ENCODE assay signal across 11 mouse cellular contexts in the genomic region with DNA sequence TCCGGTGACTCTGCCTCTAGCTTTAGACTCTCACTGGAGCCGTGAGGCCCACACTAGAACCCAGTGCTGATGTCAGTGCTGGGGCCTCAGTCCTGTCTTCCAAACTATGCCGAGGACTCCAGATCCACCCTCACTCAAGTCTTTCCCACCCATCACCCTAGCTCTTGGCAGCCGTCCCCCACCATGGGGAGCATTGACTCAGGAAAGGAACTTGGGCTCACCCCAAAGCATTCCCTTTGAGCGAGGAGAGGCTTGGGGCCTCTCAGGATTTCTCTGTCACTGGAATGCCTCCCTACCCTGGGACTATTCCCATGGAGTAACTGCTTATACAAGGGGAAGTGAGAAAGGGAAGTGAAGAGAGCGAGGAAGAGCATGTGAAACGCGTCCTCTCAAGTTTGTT. TPM values are rescaled to one million over a fixed set of nuclear protein-coding genes. Genes with fewer than 3 reads are reported as not detected.
A peak's percentile ranks its signal among the peaks of the same experiment; 100 is the strongest.
DNase-seq lines count a peak whose midpoint lies in the region; ATAC-seq and TF ChIP-seq lines count a peak whose summit lies in the region.
"Had no signal": no experiment of that assay in that cellular context is flagged by ENCODE, and none has a peak within 500 bp of the region (broad histone marks: within the 10 kb centered on the region; RNA-seq: fewer than 3 reads in every experiment).

No protein-coding gene starts in this region.

- H3K4me2 ChIP-seq in liver, embryonic 12.5 days = no peak overlapping the region

- TF ChIP-seq POLR2A in thymus, adult 2 months (IDR thresholded peaks at IDR 0.05; ENCODE audit: control insufficient read depth, extremely low read depth, insufficient read depth, low read length, poor library complexity) = no peak

- peaks cover 25% of the 10 kb centered on the region for H3K4me1 ChIP-seq in liver, embryonic 12.5 days
- H3K4me1 ChIP-seq in thymus, adult 2 months (replicated peaks; ENCODE audit: control insufficient read depth, insufficient read depth, low read length) = 0 out of 2 replicates have a peak, but pooled peaks cover 2% of the 10 kb centered on the region

- H3K27ac ChIP-seq in liver, embryonic 12.5 days = peak overlapping the region; percentile 43; the same call in 1 of the 2 replicates
- no peak overlapping the region for H3K27ac ChIP-seq in thymus, adult 2 months (ENCODE audit: control insufficient read depth, insufficient read depth, low read length)

- H3K9me3 ChIP-seq in liver, embryonic 12.5 days (replicated peaks) = no peaks in the 10 kb centered on the region

- H3K27me3 ChIP-seq in liver, embryonic 12.5 days (replicated peaks) = no peaks in the 10 kb centered on the region
- H3K27me3 ChIP-seq in thymus, adult 2 months (ENCODE audit: control insufficient read depth, insufficient read depth, low read length) = no peaks in the 10 kb centered on the region
- H3K27me3 ChIP-seq: Patski had no signal

- DNase-seq in liver = no peak
- peak; percentile 68 to 72 for DNase-seq in gastrocnemius, postnatal 36 days
- peak; percentile 61 for DNase-seq in heart, postnatal 4 days
- no peak for DNase-seq in layer of hippocampus, postnatal 14 days (ENCODE audit: low spot score in 2 of 2)
- DNase-seq in thymus, adult 2 months = no peak
- DNase-seq in left cerebral cortex, postnatal 4 days = no peak
- DNase-seq: embryo, embryonic 11 days had no signal

- peaks cover 100% of the 10 kb centered on the region for H3K36me3 ChIP-seq in liver, embryonic 12.5 days
- H3K36me3 ChIP-seq in thymus, adult 2 months (ENCODE audit: control insufficient read depth, insufficient read depth, low read length) = peaks cover 26% of the 10 kb centered on the region

- TF ChIP-seq CTCF in thymus, adult 2 months (IDR thresholded peaks at IDR 0.05; ENCODE audit: borderline replicate concordance, control insufficient read depth, extremely low read depth, insufficient read depth, low read length, poor library complexity) = no peak

- intact Hi-C loops in gastrocnemius, postnatal 36 days (cut with DNase I) = no loop called here
- intact Hi-C loops in left cerebral cortex, postnatal 4 days (cut with DNase I) = no loop called here

- 78% methylated on average over 8 of the region's 8 CpGs for WGBS in liver, embryonic 12.5 days (ENCODE audit: insufficient replicate concordance)
- WGBS in thymus, adult 2 months = 90% methylated on average over 8 of the region's 8 CpGs

- no peak overlapping the region for H3K9ac ChIP-seq in liver, embryonic 12.5 days

- H3K4me3 ChIP-seq in liver, embryonic 12.5 days = no peak overlapping the region
- H3K4me3 ChIP-seq in thymus, adult 2 months (ENCODE audit: control insufficient read depth, insufficient read depth, low read length) = no peak overlapping the region

- no peak for ATAC-seq in liver, embryonic 12.5 days
- ATAC-seq in monocyte, adult 5-6 weeks (replicated peaks; ENCODE audit: insufficient number of reproducible peaks, low FRiP score, low TSS enrichment, poor library complexity, severe bottlenecking) = peak; percentile 49

RNA-seq across cellular contexts. Expression of gene Pola2, which starts 18.1 kb away (rescaled TPM):
- polyA plus RNA-seq in liver, embryonic 12.5 days (2016; fragmentation: Nextera tagmentation; extraction: Ambion mirVana) = 79.7 and 83.2 TPM in 2 replicates
- total RNA-seq in gastrocnemius, postnatal 36 days (2021) = 10 to 100 TPM in 1 of 2 experiments, 1 to 10 TPM in 1; 8.6 to 11.6 TPM
- total RNA-seq in heart, postnatal 4 days (2021) = 10 to 100 TPM; 32.9 to 37.1 TPM
- 16.7 to 31.5 TPM (median 26.8 TPM) in 3 replicates for total RNA-seq in monocyte, adult 5-6 weeks (2017)
- 1 to 10 TPM; 8.0 to 10.0 TPM for total RNA-seq in layer of hippocampus, postnatal 14 days (2021)
- polyA plus RNA-seq in thymus, adult 2 months (2012; rRNA removed) = 115 and 120 TPM in 2 replicates
- 10 to 100 TPM; 14.3 to 16.4 TPM for total RNA-seq in left cerebral cortex, postnatal 4 days (2021)

RNA-seq across cellular contexts. Expression of gene Cdc42ep2, which starts 21.3 kb away (rescaled TPM):
- polyA plus RNA-seq in liver, embryonic 12.5 days (2016; fragmentation: Nextera tagmentation; extraction: Ambion mirVana) = 3.4 and 3.6 TPM in 2 replicates
- 10 to 100 TPM; 10.1 to 12.4 TPM for total RNA-seq in gastrocnemius, postnatal 36 days (2021)
- total RNA-seq in heart, postnatal 4 days (2021) = 10 to 100 TPM; 14.2 to 14.7 TPM
- 14.7 to 32.1 TPM (median 27.0 TPM) in 3 replicates for total RNA-seq in monocyte, adult 5-6 weeks (2017)
- total RNA-seq in layer of hippocampus, postnatal 14 days (2021) = 1 to 10 TPM; 4.7 to 5.7 TPM
- 5.1 and 5.8 TPM in 2 replicates for polyA plus RNA-seq in thymus, adult 2 months (2012; rRNA removed)
- 10 to 100 TPM; 11.2 to 14.2 TPM for total RNA-seq in left cerebral cortex, postnatal 4 days (2021)

RNA-seq across cellular contexts. Expression of gene Dpf2, which starts 33.1 kb away (rescaled TPM):
- polyA plus RNA-seq in liver, embryonic 12.5 days (2016; fragmentation: Nextera tagmentation; extraction: Ambion mirVana) = 73.2 and 74.9 TPM in 2 replicates
- total RNA-seq in gastrocnemius, postnatal 36 days (2021) = 10 to 100 TPM; 75.1 to 81.4 TPM
- 100 to 1,000 TPM; 111 to 119 TPM for total RNA-seq in heart, postnatal 4 days (2021)
- 50.3 to 76.6 TPM (median 76.0 TPM) in 3 replicates for total RNA-seq in monocyte, adult 5-6 weeks (2017)
- 10 to 100 TPM; 78.1 to 92.3 TPM for total RNA-seq in layer of hippocampus, postnatal 14 days (2021)
- polyA plus RNA-seq in thymus, adult 2 months (2012; rRNA removed) = 175 and 194 TPM in 2 replicates
- total RNA-seq in left cerebral cortex, postnatal 4 days (2021) = 10 to 100 TPM; 76.1 to 84.1 TPM

RNA-seq across cellular contexts. Expression of gene Slc22a20, which starts 40.1 kb away (rescaled TPM):
- not detected in 2 replicates for polyA plus RNA-seq in liver, embryonic 12.5 days (2016; fragmentation: Nextera tagmentation; extraction: Ambion mirVana)
- total RNA-seq in gastrocnemius, postnatal 36 days (2021) = not detected
- total RNA-seq in heart, postnatal 4 days (2021) = not detected
- not detected in 3 replicates for total RNA-seq in monocyte, adult 5-6 weeks (2017)
- not detected for total RNA-seq in layer of hippocampus, postnatal 14 days (2021)
- 0.06 and 0.20 TPM in 2 replicates for polyA plus RNA-seq in thymus, adult 2 months (2012; rRNA removed)
- total RNA-seq in left cerebral cortex, postnatal 4 days (2021) = not detected
- polyA plus RNA-seq: large intestine, adult 2 months; Patski had no signal

RNA-seq across cellular contexts. Expression of gene Tigd3, which starts 51.9 kb away (rescaled TPM):
- polyA plus RNA-seq in liver, embryonic 12.5 days (2016; fragmentation: Nextera tagmentation; extraction: Ambion mirVana) = 3.2 and 3.5 TPM in 2 replicates
- total RNA-seq in gastrocnemius, postnatal 36 days (2021) = under 1 TPM in 1 of 2 experiments, not detected in 1; 0.20 TPM
- 1 to 10 TPM; 2.0 TPM for total RNA-seq in heart, postnatal 4 days (2021)
- total RNA-seq in monocyte, adult 5-6 weeks (2017) = 0.64 to 0.97 TPM (median 0.95 TPM) in 3 replicates
- total RNA-seq in layer of hippocampus, postnatal 14 days (2021) = 1 to 10 TPM; 3.4 to 4.2 TPM
- 4.0 and 4.7 TPM in 2 replicates for polyA plus RNA-seq in thymus, adult 2 months (2012; rRNA removed)
- 10 to 100 TPM; 10.2 to 11.7 TPM for total RNA-seq in left cerebral cortex, postnatal 4 days (2021)

Comparison
In these comparisons a context has a peak if more than half of its experiments do, and no peak if none do; other contexts are left out.
1. DNase-seq: peak in gastrocnemius, postnatal 36 days (2 of 2) and heart, postnatal 4 days (single experiment); none in liver (single experiment), layer of hippocampus, postnatal 14 days (0 of 2), thymus, adult 2 months (single experiment) and left cerebral cortex, postnatal 4 days (single experiment).